Mouse (Mus musculus): ENCODE results near the gene Sumo3. TPM values are rescaled to one million over a fixed set of nuclear protein-coding genes. Genes with fewer than 3 reads are reported as not detected.

Sumo3 gene
- polyA plus RNA-seq, 1 experiment from 2014 or later, result 287 TPM

MicroRNAs within 50 kb of the gene (microRNA counts, 519-probe panel; counts per million panel counts)
- microRNA mmu-miR-1930, result not detected

Other genes with a start within 250 kb of the Sumo3 start
- gene Adarb1, start 187.8 kb upstream of the Sumo3 start, polyA plus RNA-seq (2014; fragmentation: Nextera tagmentation; extraction: Ambion mirVana), result 5.2 and 6.3 TPM in 2 replicates
- gene Fam207a, start 90.3 kb upstream of the Sumo3 start, polyA plus RNA-seq (2014; fragmentation: Nextera tagmentation; extraction: Ambion mirVana), result 34.6 and 41.8 TPM in 2 replicates
- gene Itgb2, start 75.8 kb upstream of the Sumo3 start, polyA plus RNA-seq (2014; fragmentation: Nextera tagmentation; extraction: Ambion mirVana), result 1.2 and 1.8 TPM in 2 replicates
- 73.1 and 79.3 TPM in 2 replicates for gene Pttg1ip, start 24.4 kb upstream of the Sumo3 start, polyA plus RNA-seq (2014; fragmentation: Nextera tagmentation; extraction: Ambion mirVana)
- 2.2 TPM in 1 of 2 replicates, not detected in the other for gene Gm49325, start 100 bp downstream of the Sumo3 start, polyA plus RNA-seq (2014; fragmentation: Nextera tagmentation; extraction: Ambion mirVana)
- gene Ube2g2, start 16.2 kb downstream of the Sumo3 start, polyA plus RNA-seq (2014; fragmentation: Nextera tagmentation; extraction: Ambion mirVana), result 40.5 and 50.0 TPM in 2 replicates
- gene Tspear, start 80.5 kb downstream of the Sumo3 start, polyA plus RNA-seq (2014; fragmentation: Nextera tagmentation; extraction: Ambion mirVana), result 0.56 and 0.64 TPM in 2 replicates
- gene Gm19402, start 84.7 kb downstream of the Sumo3 start, polyA plus RNA-seq (2014; fragmentation: Nextera tagmentation; extraction: Ambion mirVana), result not detected in 2 replicates
- gene Gm9508, start 91.1 kb downstream of the Sumo3 start, polyA plus RNA-seq (2014; fragmentation: Nextera tagmentation; extraction: Ambion mirVana), result not detected in 2 replicates
- gene Gm10272, start 100.5 kb downstream of the Sumo3 start, polyA plus RNA-seq (2014; fragmentation: Nextera tagmentation; extraction: Ambion mirVana), result not detected in 2 replicates
- not detected in 2 replicates for gene Gm10024, start 105.4 kb downstream of the Sumo3 start, polyA plus RNA-seq (2014; fragmentation: Nextera tagmentation; extraction: Ambion mirVana)
- not detected in 2 replicates for gene Gm10142, start 109.7 kb downstream of the Sumo3 start, polyA plus RNA-seq (2014; fragmentation: Nextera tagmentation; extraction: Ambion mirVana)
- gene Krtap12-1, start 114.5 kb downstream of the Sumo3 start, polyA plus RNA-seq (2014; fragmentation: Nextera tagmentation; extraction: Ambion mirVana), result not detected in 2 replicates
- gene Gm10100, start 120.4 kb downstream of the Sumo3 start, polyA plus RNA-seq (2014; fragmentation: Nextera tagmentation; extraction: Ambion mirVana), result not detected in 2 replicates
- gene Gm18596, start 136.5 kb downstream of the Sumo3 start, polyA plus RNA-seq (2014; fragmentation: Nextera tagmentation; extraction: Ambion mirVana), result not detected in 2 replicates
- gene Gm9736, start 145.3 kb downstream of the Sumo3 start, polyA plus RNA-seq (2014; fragmentation: Nextera tagmentation; extraction: Ambion mirVana), result not detected in 2 replicates
- gene Gm3233, start 153.6 kb downstream of the Sumo3 start, polyA plus RNA-seq (2014; fragmentation: Nextera tagmentation; extraction: Ambion mirVana), result not detected in 2 replicates
- not detected in 2 replicates for gene Gm3238, start 165.2 kb downstream of the Sumo3 start, polyA plus RNA-seq (2014; fragmentation: Nextera tagmentation; extraction: Ambion mirVana)
- not detected in 2 replicates for gene Gm7138, start 170.8 kb downstream of the Sumo3 start, polyA plus RNA-seq (2014; fragmentation: Nextera tagmentation; extraction: Ambion mirVana)
- gene Gm3250, start 176.4 kb downstream of the Sumo3 start, polyA plus RNA-seq (2014; fragmentation: Nextera tagmentation; extraction: Ambion mirVana), result not detected in 2 replicates
- gene Gm7137, start 182.1 kb downstream of the Sumo3 start, polyA plus RNA-seq (2014; fragmentation: Nextera tagmentation; extraction: Ambion mirVana), result not detected in 2 replicates
- gene Gm9639, start 189.0 kb downstream of the Sumo3 start, polyA plus RNA-seq (2014; fragmentation: Nextera tagmentation; extraction: Ambion mirVana), result not detected in 2 replicates
- gene Gm19668, start 193.0 kb downstream of the Sumo3 start, polyA plus RNA-seq (2014; fragmentation: Nextera tagmentation; extraction: Ambion mirVana), result not detected in 2 replicates
- not detected in 2 replicates for gene Gm9507, start 205.7 kb downstream of the Sumo3 start, polyA plus RNA-seq (2014; fragmentation: Nextera tagmentation; extraction: Ambion mirVana)
- not detected in 2 replicates for gene Gm2696, start 208.6 kb downstream of the Sumo3 start, polyA plus RNA-seq (2014; fragmentation: Nextera tagmentation; extraction: Ambion mirVana)
- gene Krtap10-4, start 221.0 kb downstream of the Sumo3 start, polyA plus RNA-seq (2014; fragmentation: Nextera tagmentation; extraction: Ambion mirVana), result not detected in 2 replicates
- gene Krtap10-10, start 229.8 kb downstream of the Sumo3 start, polyA plus RNA-seq (2014; fragmentation: Nextera tagmentation; extraction: Ambion mirVana), result not detected in 2 replicates
- gene Gm36176, start 240.7 kb downstream of the Sumo3 start, polyA plus RNA-seq (2014; fragmentation: Nextera tagmentation; extraction: Ambion mirVana), result not detected in 2 replicates
- gene Gm10318, start 246.8 kb downstream of the Sumo3 start, polyA plus RNA-seq (2014; fragmentation: Nextera tagmentation; extraction: Ambion mirVana), result not detected in 2 replicates

Measured in hindbrain, embryonic 11.5 days (tissue).